Mouse (Mus musculus): ENCODE measurements at regions not wholly inside any gene's neighbourhood (a gene's known extent, or its start where the extent isn't known, plus 50 kb on each side); places are given as distances from the start of the nearest gene placed in this dataset.

DNA sequence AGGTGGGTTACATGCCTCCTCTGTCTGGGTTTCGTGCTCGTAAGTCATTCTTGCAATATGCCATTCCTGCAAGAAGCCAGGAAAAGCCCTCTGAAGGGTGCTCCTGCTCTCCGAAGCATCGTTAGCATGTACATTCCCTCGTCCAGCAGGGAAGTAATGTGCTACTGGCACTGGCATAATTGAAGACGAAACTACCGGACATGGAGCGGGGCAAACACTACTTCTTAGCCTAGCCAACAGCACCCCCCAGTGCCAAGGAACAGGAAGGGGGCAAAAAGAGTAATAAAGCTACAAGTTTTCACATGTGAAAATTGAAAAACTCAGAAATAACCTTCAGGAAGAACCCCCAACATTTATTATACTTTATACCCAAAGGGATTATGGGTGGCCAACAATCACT is 88.6 kb upstream of the Usp24 start:
- DNase-seq (ENCODE audit: low spot score) (no peak), ATAC-seq (ENCODE audit: low read depth) (no peak)
- no peaks in the 10 kb centered on the region for H3K27me3 ChIP-seq (replicated peaks; ENCODE audit: control insufficient read depth, insufficient read depth, low read length)
- H3K4me2 ChIP-seq (ENCODE audit: low read depth, low read length): no peak overlapping the region
- WGBS: 54% methylated on average over 8 of the region's 8 CpGs
- H3K4me3 ChIP-seq (ENCODE audit: low read depth, low read length): no peak overlapping the region
- H3K4me1 ChIP-seq (ENCODE audit: control insufficient read depth, insufficient read depth, low read length): peaks cover 1% of the 10 kb centered on the region; the same call in 1 of the 2 replicates
- H3K27ac ChIP-seq (replicated peaks; ENCODE audit: low read depth, low read length): no peak overlapping the region
- H3K9me3 ChIP-seq (ENCODE audit: control insufficient read depth, low read length): peaks cover 6% of the 10 kb centered on the region; the same call in 1 of the 2 replicates
- no peak overlapping the region for H3K9ac ChIP-seq (ENCODE audit: low read depth, low read length)
- H3K36me3 ChIP-seq (ENCODE audit: control insufficient read depth, insufficient read depth, low read length): no peaks in the 10 kb centered on the region

DNA sequence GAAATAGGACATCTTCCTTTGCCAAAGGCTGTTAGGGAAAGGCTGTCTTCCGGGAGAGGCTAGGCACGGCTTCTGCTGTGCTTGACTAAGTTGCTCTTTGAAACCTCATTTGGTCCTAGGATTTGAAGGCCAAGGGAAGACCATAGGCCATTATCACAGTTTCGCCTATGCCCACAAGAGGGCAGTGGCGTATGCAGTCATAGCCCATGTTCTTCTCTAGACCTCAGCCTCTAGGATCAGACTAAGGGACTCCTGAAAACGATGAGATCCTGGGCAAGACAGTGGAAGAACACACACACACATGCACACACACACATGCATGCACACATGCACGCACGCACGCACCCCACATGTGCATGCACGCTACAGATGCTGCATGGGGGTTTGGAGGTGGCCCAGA is 87.5 kb upstream of the Usp24 start:
- Histone ChIP-seq H3K4me2 (ENCODE audit: low read depth, low read length) (no peak overlapping the region), H3K27ac (replicated peaks; ENCODE audit: low read depth, low read length) (no peak overlapping the region), H3K9ac (ENCODE audit: low read depth, low read length) (no peak overlapping the region), H3K9me3 (ENCODE audit: control insufficient read depth, low read length) (peaks cover 6% of the 10 kb centered on the region; the same call in 1 of the 2 replicates), H3K36me3 (ENCODE audit: control insufficient read depth, insufficient read depth, low read length) (no peaks in the 10 kb centered on the region), H3K4me3 (ENCODE audit: low read depth, low read length) (no peak overlapping the region), H3K27me3 (replicated peaks; ENCODE audit: control insufficient read depth, insufficient read depth, low read length) (no peaks in the 10 kb centered on the region), H3K4me1 (ENCODE audit: control insufficient read depth, insufficient read depth, low read length) (peaks cover 3% of the 10 kb centered on the region; the same call in 1 of the 2 replicates)
- DNase-seq (ENCODE audit: low spot score) (peak; percentile 79), ATAC-seq (ENCODE audit: low read depth) (peak; percentile 65)
- 35% methylated on average over 9 of the region's 9 CpGs for WGBS

DNA sequence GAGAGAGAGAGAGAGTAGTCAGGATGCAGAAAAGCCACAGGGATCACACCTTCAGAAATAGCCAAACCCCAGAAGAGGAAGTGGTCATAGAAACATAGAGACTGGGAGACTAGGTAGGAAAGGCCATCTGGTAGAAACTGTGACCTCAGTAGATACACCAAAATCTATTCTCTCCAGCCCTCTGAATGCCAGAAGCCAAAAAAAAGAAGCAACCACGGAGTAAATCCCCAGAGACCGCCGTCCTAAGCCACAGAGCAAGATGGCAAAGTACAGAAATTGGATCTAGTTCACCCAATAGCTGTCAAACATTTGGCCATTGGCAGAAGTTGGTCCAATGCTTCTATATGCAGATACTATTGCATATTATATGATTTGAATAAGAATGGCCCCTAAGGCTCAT is 86.5 kb upstream of the Usp24 start:
- DNase-seq (ENCODE audit: low spot score): no peak
- Histone ChIP-seq H3K9ac (ENCODE audit: low read depth, low read length) (no peak overlapping the region), H3K27me3 (replicated peaks; ENCODE audit: control insufficient read depth, insufficient read depth, low read length) (no peaks in the 10 kb centered on the region), H3K36me3 (ENCODE audit: control insufficient read depth, insufficient read depth, low read length) (no peaks in the 10 kb centered on the region), H3K4me1 (ENCODE audit: control insufficient read depth, insufficient read depth, low read length) (peaks cover 3% of the 10 kb centered on the region; the same call in 1 of the 2 replicates), H3K4me2 (ENCODE audit: low read depth, low read length) (no peak overlapping the region), H3K9me3 (ENCODE audit: control insufficient read depth, low read length) (peaks cover 6% of the 10 kb centered on the region; the same call in 1 of the 2 replicates), H3K27ac (replicated peaks; ENCODE audit: low read depth, low read length) (no peak overlapping the region), H3K4me3 (ENCODE audit: low read depth, low read length) (no peak overlapping the region)
- ATAC-seq (ENCODE audit: low read depth): no peak
- WGBS: 69% methylated on average over 3 of the region's 3 CpGs

DNA sequence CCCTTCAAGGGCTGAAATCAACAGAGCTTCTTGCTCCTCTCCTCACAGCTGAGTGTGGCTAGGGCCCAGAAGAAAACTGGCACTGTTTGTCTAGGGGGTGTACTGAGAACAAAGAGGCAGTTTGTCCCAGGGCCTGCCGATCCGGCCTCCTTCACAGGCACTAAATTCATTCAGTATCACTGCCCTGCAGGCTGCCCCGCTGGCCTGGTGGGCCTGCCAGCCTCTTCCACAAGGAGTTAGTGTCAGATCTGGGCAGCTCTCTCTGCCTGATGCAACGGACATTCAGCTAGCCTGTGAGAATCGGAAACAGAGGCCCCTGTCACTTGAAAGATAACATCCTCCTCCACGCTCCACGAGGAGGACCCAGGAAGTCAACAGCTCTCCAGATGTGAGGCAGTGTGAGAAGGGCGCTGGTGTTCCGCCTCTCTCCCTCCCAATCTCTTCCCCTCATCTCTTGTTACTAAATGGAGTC is 83.5 kb upstream of the Usp24 start:
- peak overlapping the region; percentile 22 for H3K27ac ChIP-seq (replicated peaks; ENCODE audit: low read depth, low read length)
- DNase-seq (ENCODE audit: low spot score) (peak; percentile 55), ATAC-seq (ENCODE audit: low read depth) (peak; percentile 78)
- H3K4me1 ChIP-seq (ENCODE audit: control insufficient read depth, insufficient read depth, low read length): peaks cover 3% of the 10 kb centered on the region; the same call in 1 of the 2 replicates
- 33% methylated on average over 9 of the region's 9 CpGs for WGBS
- no peaks in the 10 kb centered on the region for H3K27me3 ChIP-seq (replicated peaks; ENCODE audit: control insufficient read depth, insufficient read depth, low read length)
- H3K9ac ChIP-seq (ENCODE audit: low read depth, low read length): peak overlapping the region; percentile 34; the same call in 1 of the 2 replicates
- H3K4me2 ChIP-seq (ENCODE audit: low read depth, low read length): no peak overlapping the region
- H3K9me3 ChIP-seq (ENCODE audit: control insufficient read depth, low read length): peaks cover 6% of the 10 kb centered on the region; the same call in 1 of the 2 replicates
- no peak overlapping the region for H3K4me3 ChIP-seq (ENCODE audit: low read depth, low read length)
- H3K36me3 ChIP-seq (ENCODE audit: control insufficient read depth, insufficient read depth, low read length): no peaks in the 10 kb centered on the region

DNA sequence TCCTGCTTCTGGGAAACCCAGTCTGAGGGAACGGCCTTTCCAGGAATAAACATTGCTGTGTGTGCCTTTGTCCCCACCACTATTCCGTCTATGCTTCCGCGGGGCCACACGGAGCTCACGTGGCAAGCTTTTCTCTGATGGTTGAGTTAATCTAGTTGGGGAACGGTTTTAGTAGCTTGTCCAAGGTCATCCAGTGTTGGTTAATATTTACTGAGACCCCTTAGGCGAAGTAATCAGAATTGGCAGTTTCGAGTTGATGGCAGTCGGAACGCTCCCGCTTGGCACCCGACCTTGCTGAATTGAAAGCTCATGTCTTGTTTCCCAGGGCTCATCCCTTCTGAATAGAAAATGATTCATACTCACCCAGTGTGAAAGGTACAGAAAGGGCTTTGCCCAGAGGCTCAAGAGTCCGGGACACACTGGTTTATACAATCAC is 71.6 kb upstream of the Usp24 start:
- ATAC-seq (ENCODE audit: low read depth) (no peak), DNase-seq (ENCODE audit: low spot score) (no peak)
- Histone ChIP-seq H3K4me1 (ENCODE audit: control insufficient read depth, insufficient read depth, low read length) (no peaks in the 10 kb centered on the region), H3K27me3 (replicated peaks; ENCODE audit: control insufficient read depth, insufficient read depth, low read length) (no peaks in the 10 kb centered on the region), H3K4me3 (ENCODE audit: low read depth, low read length) (no peak overlapping the region), H3K9ac (ENCODE audit: low read depth, low read length) (no peak overlapping the region), H3K27ac (replicated peaks; ENCODE audit: low read depth, low read length) (no peak overlapping the region), H3K4me2 (ENCODE audit: low read depth, low read length) (no peak overlapping the region), H3K9me3 (ENCODE audit: control insufficient read depth, low read length) (no peaks in the 10 kb centered on the region), H3K36me3 (ENCODE audit: control insufficient read depth, insufficient read depth, low read length) (no peaks in the 10 kb centered on the region)
- WGBS: 95% methylated on average over 14 of the region's 14 CpGs

GRCm38 (mm10) chr4:106244826-106245510 is 71.0 kb upstream of the Usp24 start:
- H3K4me2 ChIP-seq (ENCODE audit: low read depth, low read length): no peak overlapping the region
- H3K27me3 ChIP-seq (replicated peaks; ENCODE audit: control insufficient read depth, insufficient read depth, low read length): no peaks in the 10 kb centered on the region
- no peak overlapping the region for H3K27ac ChIP-seq (replicated peaks; ENCODE audit: low read depth, low read length)
- no peaks in the 10 kb centered on the region for H3K36me3 ChIP-seq (ENCODE audit: control insufficient read depth, insufficient read depth, low read length)
- no peaks in the 10 kb centered on the region for H3K4me1 ChIP-seq (ENCODE audit: control insufficient read depth, insufficient read depth, low read length)
- no peak for ATAC-seq (ENCODE audit: low read depth)
- 78% methylated on average over 9 of the region's 9 CpGs for WGBS
- H3K9me3 ChIP-seq (ENCODE audit: control insufficient read depth, low read length): no peaks in the 10 kb centered on the region
- no peak for DNase-seq (ENCODE audit: low spot score)
- H3K4me3 ChIP-seq (ENCODE audit: low read depth, low read length): no peak overlapping the region
- no peak overlapping the region for H3K9ac ChIP-seq (ENCODE audit: low read depth, low read length)

DNA sequence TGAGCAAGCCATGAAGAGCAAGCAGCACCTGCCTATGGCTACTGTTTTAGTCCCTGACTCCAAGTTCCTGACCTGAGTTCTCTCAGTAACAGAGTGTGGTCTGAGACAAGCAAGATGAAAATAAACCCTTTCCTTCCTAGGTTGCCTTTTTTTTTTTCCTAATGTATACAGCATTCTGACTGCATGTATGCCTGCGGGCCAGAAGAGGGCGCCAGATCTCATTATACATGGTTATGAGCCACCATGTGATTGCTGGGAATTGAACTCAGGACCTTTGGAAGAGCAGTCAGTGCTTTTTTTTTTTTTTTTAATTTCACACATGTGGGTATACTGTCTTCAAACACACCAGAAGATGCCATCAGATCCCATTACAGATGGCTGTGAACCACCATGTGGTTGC is 69.3 kb upstream of the Usp24 start:
- DNase-seq (ENCODE audit: low spot score) (no peak), ATAC-seq (ENCODE audit: low read depth) (no peak)
- H3K4me3 ChIP-seq (ENCODE audit: low read depth, low read length): no peak overlapping the region
- no peaks in the 10 kb centered on the region for H3K36me3 ChIP-seq (ENCODE audit: control insufficient read depth, insufficient read depth, low read length)
- H3K4me2 ChIP-seq (ENCODE audit: low read depth, low read length): no peak overlapping the region
- no peak overlapping the region for H3K27ac ChIP-seq (replicated peaks; ENCODE audit: low read depth, low read length)
- 65% methylated on average over 2 of the region's 2 CpGs for WGBS
- no peaks in the 10 kb centered on the region for H3K9me3 ChIP-seq (ENCODE audit: control insufficient read depth, low read length)
- no peaks in the 10 kb centered on the region for H3K27me3 ChIP-seq (replicated peaks; ENCODE audit: control insufficient read depth, insufficient read depth, low read length)
- no peaks in the 10 kb centered on the region for H3K4me1 ChIP-seq (ENCODE audit: control insufficient read depth, insufficient read depth, low read length)
- H3K9ac ChIP-seq (ENCODE audit: low read depth, low read length): no peak overlapping the region

- Histone ChIP-seq H3K9me3 (ENCODE audit: control insufficient read depth, low read length) (no peaks in the 10 kb centered on the region), H3K36me3 (ENCODE audit: control insufficient read depth, insufficient read depth, low read length) (no peaks in the 10 kb centered on the region), H3K4me1 (ENCODE audit: control insufficient read depth, insufficient read depth, low read length) (no peaks in the 10 kb centered on the region), H3K4me2 (ENCODE audit: low read depth, low read length) (no peak overlapping the region), H3K27ac (replicated peaks; ENCODE audit: low read depth, low read length) (no peak overlapping the region), H3K27me3 (replicated peaks; ENCODE audit: control insufficient read depth, insufficient read depth, low read length) (no peaks in the 10 kb centered on the region), H3K4me3 (ENCODE audit: low read depth, low read length) (no peak overlapping the region), H3K9ac (ENCODE audit: low read depth, low read length) (no peak overlapping the region)
- no peak for DNase-seq (ENCODE audit: low spot score)
- no peak for ATAC-seq (ENCODE audit: low read depth)
- 92% methylated on average over 5 of the region's 5 CpGs for WGBS
These were observed 68.6 kb upstream of the Usp24 start for GRCm38 (mm10) chr4:106247398-106247797.

- Histone ChIP-seq H3K9ac (ENCODE audit: low read depth, low read length) (no peak overlapping the region), H3K36me3 (ENCODE audit: control insufficient read depth, insufficient read depth, low read length) (no peaks in the 10 kb centered on the region), H3K27me3 (replicated peaks; ENCODE audit: control insufficient read depth, insufficient read depth, low read length) (no peaks in the 10 kb centered on the region), H3K27ac (replicated peaks; ENCODE audit: low read depth, low read length) (no peak overlapping the region), H3K4me3 (ENCODE audit: low read depth, low read length) (no peak overlapping the region), H3K4me2 (ENCODE audit: low read depth, low read length) (no peak overlapping the region), H3K9me3 (ENCODE audit: control insufficient read depth, low read length) (no peaks in the 10 kb centered on the region), H3K4me1 (ENCODE audit: control insufficient read depth, insufficient read depth, low read length) (no peaks in the 10 kb centered on the region)
- DNase-seq (ENCODE audit: low spot score) (no peak), ATAC-seq (ENCODE audit: low read depth) (no peak)
- 91% methylated on average over 8 of the region's 8 CpGs for WGBS
These were observed 67.7 kb upstream of the Usp24 start for GRCm38 (mm10) chr4:106248272-106248671.

Measured in embryonic facial prominence, embryonic 14.5 days (tissue).